Mouse (Mus musculus): Measurements from ENCODE around the gene Tspan5.

- no peak for TF ChIP-seq GATA1 (IDR thresholded peaks at IDR 0.05; ENCODE audit: borderline replicate concordance, low read length)
- TF ChIP-seq FLI1 (IDR thresholded peaks at IDR 0.05; ENCODE audit: low read length) = no peak
Measured at GRCm38 (mm10) chr3:138836937-138837336, 94.9 kb downstream of the Tspan5 start.

Data from megakaryocyte, embryonic 14.5 days (primary cell).